Mouse (Mus musculus): ENCODE results near the gene Rrm2.

DNA sequence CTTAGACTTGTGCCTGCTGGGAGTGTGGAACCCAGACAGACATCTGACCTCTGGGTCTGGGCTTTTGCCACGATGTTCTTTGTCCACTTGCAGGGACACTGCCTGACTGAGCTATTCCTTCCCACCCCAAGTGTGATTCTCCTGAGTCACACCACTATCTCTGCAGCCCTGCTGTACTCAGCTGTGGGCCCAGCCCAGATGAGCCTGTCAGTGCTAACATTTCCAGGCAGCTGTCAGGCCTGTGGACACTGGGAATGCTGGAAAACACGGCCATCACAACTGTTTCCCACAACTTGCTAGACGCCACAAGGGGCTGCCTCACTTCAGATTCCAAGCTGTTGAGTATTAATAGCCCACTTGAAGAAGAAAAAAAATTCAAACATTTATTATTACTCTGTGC is 5.0 kb upstream of the Rrm2 start:
- TF ChIP-seq CTCF (IDR thresholded peaks at IDR 0.05; ENCODE audit: insufficient read depth, low read length) (no peak), POLR2A (IDR thresholded peaks at IDR 0.05; ENCODE audit: borderline replicate concordance, extremely low read depth, low read depth, low read length) (no peak)
